Mouse (Mus musculus) ovary, postnatal 10 days (tissue): Measurements from ENCODE around the gene Wdr38.

Source experiments
- DNase-seq: peaks from one replicate; pipeline ENCODE4 v3.0.0; 2022; ENCODE audit warnings: low spot score

The Wdr38 gene

GRCm38 (mm10) chr2:38997386-38998374 lies at the start of gene Wdr38:
Wdr38 (plus strand) TSS chr2:38997476.
- peak; percentile 83 for DNase-seq

- no peak for DNase-seq
These were observed 49.7 kb upstream of the Wdr38 start for GRCm38 (mm10) chr2:38947566-38947965.

- peak; percentile 44 for DNase-seq
These were observed 47.0 kb upstream of the Wdr38 start for GRCm38 (mm10) chr2:38950281-38950719.

- DNase-seq: no peak
These were observed 44.0 kb upstream of the Wdr38 start for GRCm38 (mm10) chr2:38953152-38953883.

- no peak for DNase-seq
These were observed 41.2 kb upstream of the Wdr38 start for GRCm38 (mm10) chr2:38956062-38956461.

- no peak for DNase-seq
These were observed 39.5 kb upstream of the Wdr38 start for GRCm38 (mm10) chr2:38957671-38958223.

GRCm38 (mm10) chr2:38964198-38964597 lies 33.1 kb upstream of the Wdr38 start:
- DNase-seq: no peak

GRCm38 (mm10) chr2:38969650-38970049 lies 27.6 kb upstream of the Wdr38 start:
- no peak for DNase-seq

- no peak for DNase-seq
These were observed 27.2 kb upstream of the Wdr38 start for GRCm38 (mm10) chr2:38970057-38970456.

GRCm38 (mm10) chr2:38973223-38973622 lies 24.1 kb upstream of the Wdr38 start:
- DNase-seq: no peak

- no peak for DNase-seq
These were observed 23.6 kb upstream of the Wdr38 start for GRCm38 (mm10) chr2:38973701-38974100.

GRCm38 (mm10) chr2:38974171-38974570 lies 23.1 kb upstream of the Wdr38 start:
- DNase-seq: no peak

GRCm38 (mm10) chr2:38975181-38975580 lies 22.1 kb upstream of the Wdr38 start:
- no peak for DNase-seq

- DNase-seq: no peak
These were observed 21.1 kb upstream of the Wdr38 start for GRCm38 (mm10) chr2:38975941-38976805.

GRCm38 (mm10) chr2:38977837-38978236 lies 19.4 kb upstream of the Wdr38 start:
- DNase-seq: no peak

GRCm38 (mm10) chr2:38983456-38983855 lies 13.8 kb upstream of the Wdr38 start:
- no peak for DNase-seq

- no peak for DNase-seq
These were observed 10.7 kb upstream of the Wdr38 start for GRCm38 (mm10) chr2:38986580-38986979.

- DNase-seq: no peak
These were observed 9.9 kb upstream of the Wdr38 start for GRCm38 (mm10) chr2:38987371-38987770.

- DNase-seq: no peak
These were observed 9.3 kb upstream of the Wdr38 start for GRCm38 (mm10) chr2:38987803-38988510.

GRCm38 (mm10) chr2:38988929-38989328 lies 8.3 kb upstream of the Wdr38 start:
- DNase-seq: no peak

GRCm38 (mm10) chr2:38992004-38992403 lies 5.3 kb upstream of the Wdr38 start:
- DNase-seq: no peak
